Mouse (Mus musculus) left cerebral cortex, postnatal 36 days (tissue): ENCODE results near the gene Gm4969. TPM values are rescaled to one million over a fixed set of nuclear protein-coding genes. Genes with fewer than 3 reads are reported as not detected.

Source experiments
- DNase-seq, 2 experiments: peaks; one replicate each; pipeline ENCODE4 v3.0.0; 2021 to 2022; ENCODE audit warnings: low spot score in 2 of 2, mixed read lengths in 1 of 2
- intact Hi-C: fragments of 180-260 bp; cut with DNase I; formaldehyde crosslinking; loops from one replicate; pipeline ENCODE4 v1.15.1; 2025
- microRNA-seq: library from miRNA; unstranded; fragments of <30 nt; microRNA quantifications from one replicate; pipeline ENCODE4 v1.2.0, GENCODE M21; 2022
- total RNA-seq, 2 experiments: library from RNA; stranded (reverse); gene quantifications; 2 replicates each; pipeline ENCODE4 v1.2.3; 2021

The Gm4969 gene
- total RNA-seq, 2 experiments from 2014 or later: 0.37 to 0.41 TPM

DNA sequence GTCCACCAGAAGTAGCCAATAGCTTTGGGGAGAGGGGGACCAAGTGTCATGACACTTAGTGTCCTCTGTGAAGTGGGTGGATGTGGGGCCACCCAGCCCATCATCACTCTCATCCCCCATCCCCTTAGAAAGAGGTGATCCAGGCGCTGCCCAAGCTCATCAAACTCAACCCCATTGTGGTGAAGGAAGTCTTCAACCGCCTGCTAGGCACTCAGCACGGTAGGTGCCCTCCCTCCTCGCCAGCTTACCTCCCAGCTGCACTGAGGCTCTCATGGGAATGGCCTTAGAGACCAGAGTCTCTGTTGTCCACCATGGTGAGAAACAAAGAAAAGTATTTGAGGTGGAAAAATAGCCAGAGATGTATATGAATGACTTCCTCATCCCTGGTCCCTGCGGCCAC lies 68.9 kb downstream of the Gm4969 start:
- DNase-seq: no peak
- intact Hi-C loops: no loop called here

Small RNAs within 50 kb of the gene (microRNA-seq; reads per million reads assigned to microRNA genes)
- 1.5 reads per million for gene Mir3100

Other genes with a start within 250 kb of the Gm4969 start
- gene Pglyrp1, start 247.0 kb downstream of the Gm4969 start, total RNA-seq: 10 to 100 TPM; 20.5 to 21.9 TPM
- gene Ccdc61, start 208.0 kb downstream of the Gm4969 start, total RNA-seq: 10 to 100 TPM; 10.6 to 11.0 TPM
- gene Nova2, start 192.5 kb downstream of the Gm4969 start, total RNA-seq: 10 to 100 TPM; 75.3 to 88.8 TPM
- gene Nanos2, start 131.0 kb downstream of the Gm4969 start, total RNA-seq: 1 to 10 TPM in 1 of 2 experiments, under 1 TPM in 1; 0.47 to 1.3 TPM
- gene Mypop, start 127.1 kb downstream of the Gm4969 start, total RNA-seq: 10 to 100 TPM; 53.5 to 55.3 TPM
- gene Irf2bp1, start 114.3 kb downstream of the Gm4969 start, total RNA-seq: 10 to 100 TPM; 46.3 to 53.5 TPM
- gene Foxa3, start 94.8 kb downstream of the Gm4969 start, total RNA-seq: not detected
- 100 to 1,000 TPM; 126 to 129 TPM for gene Sympk, start 94.0 kb downstream of the Gm4969 start, total RNA-seq
- under 1 TPM in 1 of 2 experiments, not detected in 1; 0.25 TPM for gene Rsph6a, start 63.7 kb downstream of the Gm4969 start, total RNA-seq
- gene Dmwd, start 42.1 kb downstream of the Gm4969 start, total RNA-seq: 100 to 1,000 TPM; 146 to 148 TPM
- gene Dmpk, start 34.5 kb downstream of the Gm4969 start, total RNA-seq: 10 to 100 TPM; 21.4 to 40.2 TPM
- gene Six5, start 23.8 kb downstream of the Gm4969 start, total RNA-seq: 1 to 10 TPM; 1.6 to 2.6 TPM
- gene Fbxo46, start 1.5 kb upstream of the Gm4969 start, total RNA-seq: 10 to 100 TPM; 14.0 to 14.3 TPM
- 10 to 100 TPM; 14.6 to 17.3 TPM for gene Qpctl, start 30.9 kb upstream of the Gm4969 start, total RNA-seq
- gene Snrpd2, start 31.4 kb upstream of the Gm4969 start, total RNA-seq: 10 to 100 TPM; 70.3 to 76.0 TPM
- 1 to 10 TPM in 1 of 2 experiments, under 1 TPM in 1; 0.89 to 2.6 TPM for gene Gipr, start 47.8 kb upstream of the Gm4969 start, total RNA-seq
- 100 to 1,000 TPM; 124 to 156 TPM for gene Eml2, start 58.1 kb upstream of the Gm4969 start, total RNA-seq
- gene Gpr4, start 94.2 kb upstream of the Gm4969 start, total RNA-seq: 1 to 10 TPM; 2.1 to 4.6 TPM
- 10 to 100 TPM; 41.0 to 45.7 TPM for gene Opa3, start 110.0 kb upstream of the Gm4969 start, total RNA-seq
- 10 to 100 TPM; 11.2 to 13.5 TPM for gene Vasp, start 153.4 kb upstream of the Gm4969 start, total RNA-seq
- gene Ppm1n, start 161.7 kb upstream of the Gm4969 start, total RNA-seq: not detected
- 100 to 1,000 TPM in 1 of 2 experiments, 10 to 100 TPM in 1; 98.6 to 121 TPM for gene Rtn2, start 164.3 kb upstream of the Gm4969 start, total RNA-seq
- 10 to 100 TPM; 20.6 to 22.5 TPM for gene Fosb, start 191.7 kb upstream of the Gm4969 start, total RNA-seq
- 10 to 100 TPM; 35.6 to 41.8 TPM for gene Ercc1, start 226.4 kb upstream of the Gm4969 start, total RNA-seq
- gene Cd3eap, start 241.1 kb upstream of the Gm4969 start, total RNA-seq: 10 to 100 TPM; 17.3 to 17.6 TPM
- gene Ppp1r13l, start 241.4 kb upstream of the Gm4969 start, total RNA-seq: 1 to 10 TPM; 5.1 to 7.9 TPM